ENCODE assay signal across 35 mouse cellular contexts in genomic region chr4:120044612-120045011, GRCm38 (mm10). TPM values are rescaled to one million over a fixed set of nuclear protein-coding genes. Genes with fewer than 3 reads are reported as not detected.
A peak's percentile ranks its signal among the peaks of the same experiment; 100 is the strongest.
DNase-seq lines count a peak whose midpoint lies in the region; ATAC-seq and TF ChIP-seq lines count a peak whose summit lies in the region.
"Had no signal": no experiment of that assay in that cellular context is flagged by ENCODE, and none has a peak within 500 bp of the region (broad histone marks: within the 10 kb centered on the region; RNA-seq: fewer than 3 reads in every experiment).

No protein-coding gene starts in this region.

- no peak overlapping the region for H3K4me3 ChIP-seq in forebrain, embryonic 15.5 days
- no peak overlapping the region for H3K4me3 ChIP-seq in forebrain, embryonic 11.5 days (ENCODE audit: low read depth, low read length)
- no peak overlapping the region for H3K4me3 ChIP-seq in midbrain, postnatal 0 days (ENCODE audit: low read depth, low read length)
- H3K4me3 ChIP-seq in midbrain, embryonic 10.5 days, result no peak overlapping the region
- H3K4me3 ChIP-seq in cortical plate, adult 2 months (ENCODE audit: insufficient read depth, low read length), result no peak overlapping the region
- H3K4me3 ChIP-seq: embryonic facial prominence, embryonic 13.5 days; heart, embryonic 13.5 days; hindbrain, embryonic 10.5 days; hindbrain, embryonic 15.5 days; limb, embryonic 10.5 days; limb, embryonic 15.5 days; liver, embryonic 13.5 days; megakaryocyte, embryonic 14.5 days; neural tube, embryonic 13.5 days; stomach, embryonic 15.5 days had no signal

- no peak for TF ChIP-seq POLR2A in cortical plate, adult 2 months (IDR thresholded peaks at IDR 0.05; ENCODE audit: extremely low read depth, insufficient read depth, low read length)

- H3K36me3 ChIP-seq in forebrain, embryonic 15.5 days, result no peaks in the 10 kb centered on the region
- no peaks in the 10 kb centered on the region for H3K36me3 ChIP-seq in forebrain, embryonic 11.5 days (ENCODE audit: control insufficient read depth, insufficient read depth, low read length)
- no peaks in the 10 kb centered on the region for H3K36me3 ChIP-seq in midbrain, postnatal 0 days (ENCODE audit: insufficient read depth, low read length)
- H3K36me3 ChIP-seq in midbrain, embryonic 10.5 days, result no peaks in the 10 kb centered on the region
- H3K36me3 ChIP-seq: embryonic facial prominence, embryonic 13.5 days; heart, embryonic 13.5 days; hindbrain, embryonic 10.5 days; hindbrain, embryonic 15.5 days; limb, embryonic 10.5 days; limb, embryonic 15.5 days; liver, embryonic 13.5 days; neural tube, embryonic 13.5 days; stomach, embryonic 15.5 days had no signal

- peak overlapping the region; percentile 94 for H3K27ac ChIP-seq in forebrain, embryonic 15.5 days (replicated peaks)
- H3K27ac ChIP-seq in forebrain, embryonic 11.5 days (ENCODE audit: low read depth, low read length), result no peak overlapping the region
- H3K27ac ChIP-seq in midbrain, postnatal 0 days (ENCODE audit: low read depth, low read length), result 0 out of 2 replicates have a peak overlapping the region, but pooled peaks have one; percentile 26
- H3K27ac ChIP-seq in midbrain, embryonic 10.5 days (replicated peaks), result no peak overlapping the region
- H3K27ac ChIP-seq in cortical plate, adult 2 months (ENCODE audit: insufficient read depth, low read length), result peak overlapping the region; percentile 64
- H3K27ac ChIP-seq: embryonic facial prominence, embryonic 13.5 days; heart, embryonic 13.5 days; hindbrain, embryonic 10.5 days; hindbrain, embryonic 15.5 days; limb, embryonic 10.5 days; limb, embryonic 15.5 days; liver, embryonic 13.5 days; neural tube, embryonic 13.5 days had no signal

- no peak for TF ChIP-seq CTCF in midbrain, postnatal 0 days (IDR thresholded peaks at IDR 0.05)
- no peak for TF ChIP-seq CTCF in cortical plate, adult 2 months (IDR thresholded peaks at IDR 0.05; ENCODE audit: extremely low read depth, insufficient read depth, low read length)

- no peaks in the 10 kb centered on the region for H3K9me3 ChIP-seq in forebrain, embryonic 15.5 days
- H3K9me3 ChIP-seq in forebrain, embryonic 11.5 days (ENCODE audit: control insufficient read depth, low read length), result no peaks in the 10 kb centered on the region
- H3K9me3 ChIP-seq in midbrain, postnatal 0 days (ENCODE audit: low read length), result no peaks in the 10 kb centered on the region
- H3K9me3 ChIP-seq in midbrain, embryonic 10.5 days (replicated peaks), result no peaks in the 10 kb centered on the region
- H3K9me3 ChIP-seq: embryonic facial prominence, embryonic 13.5 days; heart, embryonic 13.5 days; hindbrain, embryonic 10.5 days; hindbrain, embryonic 15.5 days; limb, embryonic 10.5 days; limb, embryonic 15.5 days; liver, embryonic 13.5 days; neural tube, embryonic 13.5 days; stomach, embryonic 15.5 days had no signal

- no peak for DNase-seq in forebrain, embryonic 11.5 days (ENCODE audit: low spot score)
- DNase-seq in midbrain, postnatal 0 days (ENCODE audit: low spot score), result no peak
- no peak for DNase-seq in midbrain, embryonic 10.5 days (ENCODE audit: low spot score)
- DNase-seq in thymus, postnatal 25 days, result peak; percentile 48
- DNase-seq: adrenal gland, postnatal 14 days; cerebellum, adult 11-12 months; cerebellum, adult 9-11 months; gastrocnemius, postnatal 10 days; heart, postnatal 10 days; kidney, adult 11 months; kidney, postnatal 25 days; liver, embryonic 13.5 days; lung, adult 18-20 months; lung, postnatal 4 days; retina, postnatal 1 day had no signal

- ATAC-seq in forebrain, embryonic 15.5 days (replicated peaks), result 0 out of 2 replicates have a peak, but pooled peaks have one; percentile 7
- ATAC-seq in forebrain, embryonic 11.5 days (replicated peaks; ENCODE audit: low FRiP score), result no peak
- ATAC-seq in midbrain, postnatal 0 days (ENCODE audit: low FRiP score), result no peak
- ATAC-seq in cerebellum, adult (ENCODE audit: insufficient number of reproducible peaks, low FRiP score, low TSS enrichment), result no peak
- ATAC-seq: inflammation-experienced regulatory T-cells, adult 6 months; lung, postnatal 0 days had no signal

- H3K4me2 ChIP-seq in forebrain, embryonic 15.5 days (replicated peaks), result no peak overlapping the region
- no peak overlapping the region for H3K4me2 ChIP-seq in forebrain, embryonic 11.5 days (ENCODE audit: low read depth, low read length, severe bottlenecking)
- no peak overlapping the region for H3K4me2 ChIP-seq in midbrain, postnatal 0 days (ENCODE audit: low read depth, low read length, poor library complexity, severe bottlenecking)
- H3K4me2 ChIP-seq: embryonic facial prominence, embryonic 13.5 days; heart, embryonic 13.5 days; hindbrain, embryonic 15.5 days; limb, embryonic 15.5 days; liver, embryonic 13.5 days; neural tube, embryonic 13.5 days; stomach, embryonic 15.5 days had no signal

- no peaks in the 10 kb centered on the region for H3K27me3 ChIP-seq in forebrain, embryonic 15.5 days
- no peaks in the 10 kb centered on the region for H3K27me3 ChIP-seq in forebrain, embryonic 11.5 days (ENCODE audit: control insufficient read depth, insufficient read depth, low read length)
- H3K27me3 ChIP-seq in midbrain, postnatal 0 days (ENCODE audit: insufficient read depth, low read length), result no peaks in the 10 kb centered on the region
- H3K27me3 ChIP-seq in midbrain, embryonic 10.5 days (ENCODE audit: low read depth, poor library complexity, severe bottlenecking), result no peaks in the 10 kb centered on the region
- H3K27me3 ChIP-seq: embryonic facial prominence, embryonic 13.5 days; heart, embryonic 13.5 days; hindbrain, embryonic 15.5 days; limb, embryonic 15.5 days; liver, embryonic 13.5 days; neural tube, embryonic 13.5 days; stomach, embryonic 15.5 days had no signal

- H3K4me1 ChIP-seq in forebrain, embryonic 15.5 days, result peaks cover 34% of the 10 kb centered on the region
- H3K4me1 ChIP-seq in forebrain, embryonic 11.5 days (replicated peaks; ENCODE audit: control insufficient read depth, insufficient read depth, low read length), result no peaks in the 10 kb centered on the region
- H3K4me1 ChIP-seq in midbrain, postnatal 0 days (ENCODE audit: insufficient read depth, low read length), result no peaks in the 10 kb centered on the region
- H3K4me1 ChIP-seq in midbrain, embryonic 10.5 days, result 0 out of 2 replicates have a peak, but pooled peaks cover 4% of the 10 kb centered on the region
- peaks cover 18% of the 10 kb centered on the region for H3K4me1 ChIP-seq in cortical plate, adult 2 months (ENCODE audit: control insufficient read depth, insufficient read depth, low read length)
- H3K4me1 ChIP-seq: liver, embryonic 13.5 days; stomach, embryonic 15.5 days had no signal

- H3K9ac ChIP-seq in forebrain, embryonic 15.5 days (replicated peaks), result no peak overlapping the region
- no peak overlapping the region for H3K9ac ChIP-seq in forebrain, embryonic 11.5 days (ENCODE audit: low read length)
- H3K9ac ChIP-seq in midbrain, postnatal 0 days (replicated peaks; ENCODE audit: low read length, poor library complexity, severe bottlenecking), result no peak overlapping the region
- H3K9ac ChIP-seq: embryonic facial prominence, embryonic 13.5 days; heart, embryonic 13.5 days; hindbrain, embryonic 15.5 days; limb, embryonic 15.5 days; liver, embryonic 13.5 days; neural tube, embryonic 13.5 days; stomach, embryonic 15.5 days had no signal

- 68% methylated on average over 5 of the region's 5 CpGs for WGBS in forebrain, embryonic 15.5 days
- 82% methylated on average over 5 of the region's 5 CpGs for WGBS in forebrain, embryonic 11.5 days
- 77% methylated on average over 5 of the region's 5 CpGs for WGBS in midbrain, postnatal 0 days
- 87% methylated on average over 5 of the region's 5 CpGs for WGBS in midbrain, embryonic 10.5 days

RNA-seq across cellular contexts. Expression of gene AL607142.1, which starts 20.2 kb away (rescaled TPM):
- polyA plus RNA-seq in forebrain, embryonic 15.5 days (2015; fragmentation: Nextera tagmentation; extraction: Ambion mirVana), result not detected in 2 replicates
- not detected in 2 replicates for polyA plus RNA-seq in forebrain, embryonic 11.5 days (2014; fragmentation: Nextera tagmentation; extraction: Ambion mirVana)
- total RNA-seq in midbrain, postnatal 0 days (2014; rRNA removed), result not detected in 2 replicates
- polyA plus RNA-seq in midbrain, postnatal 0 days (2015; fragmentation: Nextera tagmentation; extraction: Ambion mirVana), result not detected in 2 replicates
- not detected in 2 replicates for polyA plus RNA-seq in midbrain, embryonic 10.5 days (2016; fragmentation: Nextera tagmentation; extraction: Ambion mirVana)
- polyA plus RNA-seq in cortical plate, adult 2 months (2012; rRNA removed), result not detected in 2 replicates
- total RNA-seq: adrenal gland, postnatal 14 days; gastrocnemius, postnatal 10 days; heart, adult 8-10 months; heart, postnatal 10 days; layer of hippocampus, adult 18-20 months; layer of hippocampus, postnatal 25 days; left cerebral cortex, postnatal 10 days had no signal
- polyA plus RNA-seq: embryonic facial prominence, embryonic 13.5 days; gonadal fat pad, adult 2 months; heart, embryonic 13.5 days; hindbrain, embryonic 10.5 days; hindbrain, embryonic 15.5 days; inflammation-experienced regulatory T-cells, adult 6 months; kidney, embryonic 14.5 days; limb, embryonic 10.5 days; limb, embryonic 15.5 days; liver, embryonic 13.5 days; lung, postnatal 0 days; neural tube, embryonic 13.5 days; stomach, embryonic 15.5 days had no signal

Comparison
In these comparisons a context has a peak if more than half of its experiments do, and no peak if none do; other contexts are left out.
1. H3K27ac ChIP-seq: peak in forebrain, embryonic 15.5 days (single experiment), midbrain, postnatal 0 days (single experiment) and cortical plate, adult 2 months (single experiment); none in forebrain, embryonic 11.5 days (single experiment) and midbrain, embryonic 10.5 days (single experiment).